Mouse (Mus musculus): ENCODE measurements around the gene Borcs8. TPM values are rescaled to one million over a fixed set of nuclear protein-coding genes. Genes with fewer than 3 reads are reported as not detected.

Gene Borcs8
- total RNA-seq, 4 experiments from 2014 or later: 41.6 to 46.4 (median 43.8) TPM

DNA sequence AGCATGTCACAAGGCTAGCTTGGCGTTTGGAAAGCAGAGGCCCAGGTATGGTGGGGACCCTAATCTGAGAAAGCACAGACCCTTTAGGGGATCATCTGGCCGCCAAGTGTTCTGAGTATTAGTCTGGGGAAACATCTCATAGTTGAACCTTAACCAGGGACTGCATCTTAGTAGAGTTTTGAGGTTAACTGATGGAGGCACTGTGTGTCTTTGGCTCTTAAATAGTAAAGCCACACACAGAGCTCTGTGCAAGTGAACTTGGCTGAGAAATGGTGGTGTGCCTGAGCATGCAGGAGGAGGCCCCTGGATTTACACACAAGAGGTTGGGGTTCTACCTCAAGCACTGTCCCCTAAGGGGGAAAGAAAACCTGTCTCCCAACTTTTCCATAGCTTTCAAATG lies 38.9 kb downstream of the Borcs8 start:
- DNase-seq (ENCODE audit: low spot score in 2 of 2): no peak

DNA sequence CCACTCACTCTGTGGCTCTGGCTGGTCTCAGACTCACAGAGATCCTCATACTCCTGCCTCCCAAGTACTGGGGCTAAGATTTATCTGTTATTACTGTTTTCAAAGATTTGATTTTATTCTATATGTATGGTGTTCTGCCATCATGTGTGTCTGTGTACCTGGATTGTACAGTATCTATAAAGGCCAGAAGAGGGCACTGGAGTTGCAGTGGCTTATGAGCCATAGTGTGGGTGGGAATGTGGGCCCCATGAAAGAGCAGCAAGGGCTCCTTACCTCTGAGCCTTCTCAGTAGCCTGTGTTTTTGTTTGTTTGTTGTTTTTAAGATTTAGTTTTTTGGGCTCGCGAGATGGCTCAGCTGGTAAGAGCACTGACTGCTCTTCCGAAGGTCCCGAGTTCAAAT lies 39.8 kb downstream of the Borcs8 start:
- no peak for DNase-seq (ENCODE audit: low spot score in 2 of 2)

DNA sequence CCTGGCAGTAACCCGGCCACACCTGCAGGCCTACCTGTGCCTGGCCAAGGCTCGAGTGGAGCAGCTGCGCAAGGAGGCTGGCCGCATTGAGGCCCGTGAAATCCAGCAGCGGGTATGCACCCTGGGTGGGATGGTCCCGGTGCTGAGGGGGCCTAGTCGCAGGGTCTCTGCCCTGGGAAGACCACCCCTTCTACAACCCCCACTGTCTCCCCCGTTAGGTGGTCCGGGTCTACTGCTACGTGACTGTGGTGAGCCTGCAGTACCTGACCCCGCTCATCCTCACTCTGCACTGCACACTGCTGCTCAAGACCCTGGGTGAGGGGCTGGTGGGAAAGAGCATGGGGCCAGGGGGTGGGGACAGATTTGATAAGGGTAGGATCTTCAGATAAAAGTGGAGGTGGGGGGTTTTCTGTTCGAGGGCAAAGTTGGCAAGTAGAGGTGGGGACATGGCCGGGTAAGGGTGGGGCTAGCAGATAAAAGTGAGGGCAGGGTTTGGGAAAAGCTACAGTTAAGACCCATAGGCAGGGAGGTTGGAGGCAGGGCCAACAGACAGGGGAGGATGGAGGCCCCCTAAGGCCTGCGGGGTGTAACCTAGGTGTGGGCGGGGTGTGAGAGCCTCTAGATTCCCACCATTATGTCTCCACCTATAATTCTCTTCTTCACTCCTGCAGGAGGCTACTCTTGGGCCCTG lies 42.1 kb downstream of the Borcs8 start:
- DNase-seq (ENCODE audit: low spot score in 2 of 2): no peak

DNA sequence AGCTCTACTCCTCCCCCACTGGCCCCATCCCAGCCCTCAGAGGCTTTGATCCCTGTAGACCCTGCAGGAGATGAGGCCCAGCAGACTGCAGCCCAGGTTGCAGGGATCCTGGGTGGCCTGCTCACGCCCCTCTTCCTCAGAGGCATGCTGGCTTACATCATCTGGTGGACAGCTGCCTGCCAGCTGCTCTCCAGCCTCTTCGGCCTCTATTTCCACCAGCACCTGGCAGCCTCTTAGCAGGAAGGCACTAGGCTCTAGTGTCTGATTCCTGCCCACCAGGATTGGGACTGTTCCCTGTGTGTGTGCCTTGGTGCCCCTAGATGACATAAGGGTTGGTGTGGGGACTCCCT lies 42.6 kb downstream of the Borcs8 start:
- DNase-seq (ENCODE audit: low spot score in 2 of 2): no peak

DNA sequence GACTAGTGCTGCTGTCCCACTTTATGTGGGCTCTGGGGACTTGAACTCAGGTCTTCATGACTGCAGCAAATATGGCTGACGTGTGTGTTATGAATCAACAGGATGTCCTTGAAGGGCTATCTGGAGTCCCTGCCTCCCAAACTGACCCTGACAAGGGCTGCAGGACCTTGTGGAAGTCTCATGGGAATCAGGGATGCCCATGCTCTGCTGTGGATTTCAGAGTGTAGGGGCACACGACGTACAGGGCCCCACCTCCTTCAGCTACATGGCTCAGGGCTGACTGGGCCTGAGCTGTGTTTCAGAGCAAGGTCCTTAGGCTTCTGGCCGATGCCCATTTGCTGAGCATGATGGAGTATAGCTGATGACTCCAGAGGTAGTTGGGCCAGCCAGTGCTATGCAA lies 43.9 kb downstream of the Borcs8 start:
- no peak for DNase-seq (ENCODE audit: low spot score in 2 of 2)

DNA sequence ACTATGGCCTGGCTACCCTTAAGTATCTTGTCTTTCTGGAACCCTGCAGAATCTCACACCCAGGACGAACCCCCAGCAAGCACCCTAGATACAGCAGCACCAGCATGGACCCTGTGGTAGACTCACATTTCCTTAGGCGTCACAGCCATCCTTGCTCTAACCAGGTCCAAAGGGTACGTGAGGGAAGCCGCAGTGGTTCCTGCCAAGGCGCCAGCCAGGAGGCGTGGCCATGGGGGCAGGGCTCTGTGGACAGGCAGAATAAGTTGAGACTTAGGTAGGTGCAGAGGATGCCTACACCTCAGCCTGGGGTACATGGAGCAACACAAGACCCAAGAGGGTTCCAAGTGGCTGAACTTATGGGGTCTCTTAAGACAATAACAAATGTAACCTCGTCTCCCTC lies 49.4 kb downstream of the Borcs8 start:
- no peak for DNase-seq (ENCODE audit: low spot score in 2 of 2)

DNA sequence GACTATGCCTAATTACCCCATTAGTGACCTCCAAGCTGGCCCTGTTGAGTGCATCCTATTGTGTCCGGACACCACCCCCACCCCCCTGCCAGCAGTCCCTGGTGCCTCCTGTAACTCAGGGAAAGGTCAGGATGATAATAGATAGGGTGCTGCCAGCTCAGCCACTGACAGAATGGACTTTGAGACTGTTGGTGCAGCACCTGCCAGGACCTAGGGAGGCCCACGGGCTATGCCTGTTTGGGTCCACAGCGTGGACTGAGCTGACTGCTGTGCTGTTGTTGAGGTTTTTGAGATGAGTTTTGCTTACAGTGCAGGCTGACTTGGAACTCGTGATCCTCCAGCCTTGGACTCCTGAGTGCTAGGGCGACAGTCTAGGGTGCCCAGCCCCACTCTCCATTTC lies 53.9 kb downstream of the Borcs8 start:
- DNase-seq (ENCODE audit: low spot score in 2 of 2): no peak

DNA sequence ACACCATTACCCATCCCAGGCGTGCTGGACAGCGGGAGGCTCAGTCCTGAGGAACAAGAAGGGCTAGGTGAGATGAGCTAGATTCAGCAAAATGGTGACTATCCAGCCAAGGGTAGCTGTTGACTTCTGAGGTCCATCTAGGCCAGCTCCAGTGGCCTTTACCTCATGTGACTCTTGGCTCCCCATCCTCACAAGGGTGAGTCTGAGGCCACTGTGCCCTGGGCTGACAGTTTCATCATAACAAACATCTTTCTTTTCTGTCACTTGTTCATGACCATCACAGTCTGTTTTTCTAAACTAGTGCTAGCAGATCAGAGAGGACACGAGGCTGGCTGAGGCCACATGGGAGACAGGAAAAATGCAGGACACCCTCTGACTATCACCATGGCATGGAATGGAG lies 54.9 kb downstream of the Borcs8 start:
- DNase-seq (ENCODE audit: low spot score in 2 of 2): no peak

DNA sequence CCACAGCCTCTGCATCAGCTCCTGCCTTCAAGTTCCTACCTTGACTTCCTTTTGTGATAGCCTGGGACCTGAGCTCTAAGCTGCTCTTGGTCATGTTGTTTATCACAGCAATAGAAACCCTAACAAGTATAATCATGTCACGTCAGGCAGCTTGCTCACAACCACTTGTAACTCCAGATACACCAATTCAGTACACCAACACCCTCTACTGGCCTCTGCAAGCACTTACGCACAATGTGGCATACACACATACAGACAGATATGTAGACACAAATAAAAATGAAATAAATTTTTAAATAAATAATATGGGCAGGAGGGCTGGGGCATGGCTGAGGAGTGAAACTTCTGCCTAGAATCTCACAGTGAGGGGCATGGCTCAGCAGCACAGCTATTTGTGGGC lies 56.5 kb downstream of the Borcs8 start:
- no peak for DNase-seq (ENCODE audit: low spot score in 2 of 2)

Small RNAs within 50 kb of the gene (microRNA-seq; reads per million reads assigned to microRNA genes)
- gene Mir7066: 10.8 to 11.9 reads per million in 2 experiments

Other genes starting within 250 kb of the Borcs8 start
- gene Tssk6, start 237.3 kb upstream of the Borcs8 start, total RNA-seq (2022): under 1 TPM in 2 of 4 experiments, not detected in 2; 0.41 to 0.47 TPM
- 100 to 1,000 TPM in 3 of 4 experiments, 10 to 100 TPM in 1; 95.2 to 148 (median 127) TPM for gene Ndufa13, start 236.9 kb upstream of the Borcs8 start, total RNA-seq (2022)
- gene Yjefn3, start 236.8 kb upstream of the Borcs8 start, total RNA-seq (2022): 10 to 100 TPM; 19.1 to 43.7 (median 32.3) TPM
- gene Gatad2a, start 143.1 kb upstream of the Borcs8 start, total RNA-seq (2022): 10 to 100 TPM; 27.9 to 37.6 (median 33.3) TPM
- 10 to 100 TPM; 62.7 to 76.5 (median 72.8) TPM for gene Mau2, start 96.8 kb upstream of the Borcs8 start, total RNA-seq (2022)
- gene Sugp1, start 96.7 kb upstream of the Borcs8 start, total RNA-seq (2022): 10 to 100 TPM; 55.2 to 60.3 (median 57.2) TPM
- 10 to 100 TPM in 1 of 4 experiments, 1 to 10 TPM in 3; 2.6 to 11.3 (median 4.6) TPM for gene Tm6sf2, start 66.6 kb upstream of the Borcs8 start, total RNA-seq (2022)
- gene Hapln4, start 56.0 kb upstream of the Borcs8 start, total RNA-seq (2022): 100 to 1,000 TPM in 2 of 4 experiments, 10 to 100 TPM in 2; 96.7 to 109 (median 100) TPM
- gene Ncan, start 18.6 kb upstream of the Borcs8 start, total RNA-seq (2022): 100 to 1,000 TPM; 121 to 134 (median 129) TPM
- 10 to 100 TPM; 28.3 to 38.4 (median 31.2) TPM for gene Nr2c2ap, start 8.2 kb upstream of the Borcs8 start, total RNA-seq (2022)
- gene Rfxank, start 345 bp upstream of the Borcs8 start, total RNA-seq (2022): 10 to 100 TPM; 13.6 to 18.9 (median 14.7) TPM
- under 1 TPM in 2 of 4 experiments, not detected in 2; 0.82 to 0.96 TPM for gene Mef2b, start 212 bp downstream of the Borcs8 start, total RNA-seq (2022)
- 10 to 100 TPM; 48.9 to 58.8 (median 53.3) TPM for gene Tmem161a, start 32.9 kb downstream of the Borcs8 start, total RNA-seq (2022)
- 10 to 100 TPM; 32.9 to 55.2 (median 45.8) TPM for gene Slc25a42, start 72.8 kb downstream of the Borcs8 start, total RNA-seq (2022)
- gene Sugp2, start 94.7 kb downstream of the Borcs8 start, total RNA-seq (2022): 100 to 1,000 TPM; 113 to 141 (median 123) TPM
- gene Armc6, start 95.0 kb downstream of the Borcs8 start, total RNA-seq (2022): 10 to 100 TPM; 38.0 to 49.2 (median 40.1) TPM
- gene Homer3, start 143.3 kb downstream of the Borcs8 start, total RNA-seq (2022): 10 to 100 TPM; 74.1 to 89.8 (median 80.1) TPM
- 10 to 100 TPM; 49.2 to 55.5 (median 54.6) TPM for gene Ddx49, start 163.0 kb downstream of the Borcs8 start, total RNA-seq (2022)
- 100 to 1,000 TPM; 127 to 152 (median 135) TPM for gene Cope, start 163.0 kb downstream of the Borcs8 start, total RNA-seq (2022)
- gene Cers1, start 176.3 kb downstream of the Borcs8 start, total RNA-seq (2022): 100 to 1,000 TPM in 3 of 4 experiments, 10 to 100 TPM in 1; 99.3 to 118 (median 106) TPM
- gene Gdf1, start 190.3 kb downstream of the Borcs8 start, total RNA-seq (2022): 10 to 100 TPM in 2 of 4 experiments, 1 to 10 TPM in 1, not detected in 1; 4.8 to 16.4 (median 11.3) TPM
- 10 to 100 TPM; 57.9 to 73.1 (median 65.4) TPM for gene Upf1, start 213.8 kb downstream of the Borcs8 start, total RNA-seq (2022)
- 1 to 10 TPM in 1 of 4 experiments, under 1 TPM in 3; 0.31 to 1.4 (median 0.73) TPM for gene Comp, start 234.1 kb downstream of the Borcs8 start, total RNA-seq (2022)